Mouse (Mus musculus) olfactory bulb, adult 2 months (tissue): ENCODE results near the gene Thrb.

Experiments used
- CTCF ChIP-seq: fragments of 200-500 bp; IDR thresholded peaks from 2 replicates; pipeline ENCODE4 v1.5.1; 2012; ENCODE audit warnings: low read depth, mild to moderate bottlenecking, low read length, moderate library complexity; ENCODE audit not compliant: insufficient read depth
- POLR2A ChIP-seq: fragments of 200-500 bp; IDR thresholded peaks from 2 replicates; pipeline ENCODE4 v1.6.1; 2012; ENCODE audit warnings: mild to moderate bottlenecking, low read depth, low read length, moderate library complexity; ENCODE audit not compliant: insufficient read depth

GRCm38 (mm10) chr14:17845871-17846270, 185.8 kb downstream of the Thrb start:
- no peak for TF ChIP-seq CTCF
- TF ChIP-seq POLR2A: no peak
